ENCODE assay signal across 1 mouse cellular context in the genomic region with DNA sequence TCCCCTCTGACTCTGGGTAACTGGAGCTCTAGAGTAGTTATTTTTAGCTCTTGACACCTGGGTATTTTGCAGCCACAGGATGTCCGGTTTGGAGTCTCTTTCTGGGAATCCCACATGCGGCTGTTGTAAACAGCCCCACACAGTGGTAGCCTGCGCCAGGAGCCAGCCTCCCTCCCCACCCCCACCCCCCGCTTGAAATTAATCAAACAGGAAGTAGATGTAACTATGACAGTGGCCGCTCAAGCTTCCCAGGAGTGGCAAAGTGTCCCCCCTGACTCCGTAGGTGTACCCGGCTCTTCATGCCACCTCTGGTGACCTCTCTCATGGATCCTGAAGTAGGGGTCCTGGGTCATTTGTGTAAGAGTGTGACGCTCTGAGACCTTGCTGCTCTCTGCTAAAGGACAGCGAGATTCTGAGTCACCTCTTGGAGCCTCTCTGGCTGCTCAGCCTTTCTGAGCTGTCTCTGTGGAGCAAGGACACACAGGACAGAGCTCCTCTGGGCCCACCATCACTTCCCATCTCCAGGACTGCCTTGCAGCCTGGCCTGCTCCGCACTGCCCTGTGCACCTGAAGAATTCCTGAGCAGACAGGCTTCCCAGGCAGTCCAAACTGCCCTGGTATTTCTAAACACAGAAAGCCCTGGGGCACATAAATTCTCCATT.
TF ChIP-seq lines count a peak whose summit lies in the region.

No protein-coding gene starts in this region.

TF ChIP-seq in CH12.LX, 34 proteins besides CTCF, POLR2A, EP300 and RAD21 (continued from another document):
- peak; percentile 85 for TF ChIP-seq CHD2 (IDR thresholded peaks at IDR 0.05; ENCODE audit: low read length)
- TF ChIP-seq GABPA (IDR thresholded peaks at IDR 0.05; ENCODE audit: insufficient replicate concordance, low read depth, low read length): no peak
- TF ChIP-seq NRF1 (IDR thresholded peaks at IDR 0.05; ENCODE audit: low read depth, low read length): no peak
- TF ChIP-seq ZMIZ1 (IDR thresholded peaks at IDR 0.05; ENCODE audit: low read depth, low read length): peak; percentile 9; the same call in 1 of the 2 replicates
- no peak for TF ChIP-seq MAFK (IDR thresholded peaks at IDR 0.05; ENCODE audit: insufficient replicate concordance, low read length)
- TF ChIP-seq POLR2AphosphoS2 (IDR thresholded peaks at IDR 0.05; ENCODE audit: low read depth, low read length): no peak
- TF ChIP-seq PAX5 (IDR thresholded peaks at IDR 0.05; ENCODE audit: low read length): no peak
- no peak for TF ChIP-seq KAT2A (IDR thresholded peaks at IDR 0.05; ENCODE audit: insufficient replicate concordance, low read length)
- peak; percentile 78 for TF ChIP-seq TCF12 (IDR thresholded peaks at IDR 0.05; ENCODE audit: low read depth, low read length)
- TF ChIP-seq NELFE (IDR thresholded peaks at IDR 0.05; ENCODE audit: low read depth, low read length): no peak
- peak; percentile 83 for TF ChIP-seq IRF4 (IDR thresholded peaks at IDR 0.05; ENCODE audit: low read depth, low read length)
- peak; percentile 95 for TF ChIP-seq MAZ (IDR thresholded peaks at IDR 0.05; ENCODE audit: low read depth, low read length)
- TF ChIP-seq JUN (IDR thresholded peaks at IDR 0.05; ENCODE audit: insufficient read depth, low read depth, low read length): no peak
